Mouse (Mus musculus) hindbrain, embryonic 10.5 days (tissue): ENCODE measurements around the gene Tpx2. TPM values are rescaled to one million over a fixed set of nuclear protein-coding genes. Genes with fewer than 3 reads are reported as not detected.

Experiments used
- DNase-seq: peaks from one replicate; pipeline ENCODE4 v3.0.0-alpha.2; 2017; ENCODE audit warnings: low spot score
- H3K27ac ChIP-seq: fragments of 300-500 bp; sonication (generic); 2 replicates; pipeline ENCODE4 v1.5.1; 2016; ENCODE audit warnings: mild to moderate bottlenecking, moderate library complexity
- H3K27me3 ChIP-seq: fragments of 300-500 bp; sonication (generic); 2 replicates; pipeline ENCODE4 v1.6.1; 2016; ENCODE audit warnings: mild to moderate bottlenecking; ENCODE audit not compliant: poor library complexity, insufficient read depth, severe bottlenecking
- H3K36me3 ChIP-seq: fragments of 300-500 bp; sonication (generic); 2 replicates; pipeline ENCODE4 v1.6.1; 2016; ENCODE audit warnings: mild to moderate bottlenecking, moderate library complexity
- H3K4me1 ChIP-seq: fragments of 300-500 bp; sonication (generic); replicated peaks from 2 replicates; pipeline ENCODE4 v1.6.1; 2016; ENCODE audit warnings: mild to moderate bottlenecking
- H3K4me3 ChIP-seq: fragments of 300-500 bp; sonication (generic); 2 replicates; pipeline ENCODE4 v1.5.1; 2016; ENCODE audit warnings: mild to moderate bottlenecking, moderate library complexity
- H3K9me3 ChIP-seq: fragments of 300-500 bp; sonication (generic); 2 replicates; pipeline ENCODE4 v1.6.1; 2016; ENCODE audit warnings: mild to moderate bottlenecking, moderate library complexity
- WGBS: fragments of 180-500 bp; shearing (Covaris S2); methylation state at CpG from one replicate; pipeline ENCODE4 v1.1.7; 2016; 5-methylcytosine and 5-hydroxymethylcytosine counted together
- polyA plus RNA-seq: library from polyadenylated mRNA; unstranded; fragments of >200 nt; fragmentation: Nextera tagmentation; extraction: Ambion mirVana; gene quantifications from 2 replicates; pipeline ENCODE4 v1.2.1, GENCODE M21; 2016

Gene Tpx2
- polyA plus RNA-seq, 1 experiment from 2014 or later = 106 TPM

- Histone ChIP-seq H3K27ac (no peak overlapping the region), H3K36me3 (no peaks in the 10 kb centered on the region), H3K4me1 (peaks cover 37% of the 10 kb centered on the region), H3K4me3 (no peak overlapping the region), H3K9me3 (no peaks in the 10 kb centered on the region), H3K27me3 (peaks cover 50% of the 10 kb centered on the region)
- 37% methylated on average over 7 of the region's 7 CpGs for WGBS
- DNase-seq = no peak
These were observed 65.7 kb downstream of the Tpx2 start for GRCm38 (mm10) chr2:152913471-152913870.

- H3K27ac ChIP-seq = peak overlapping the region; percentile 56; the same call in 1 of the 2 replicates
- DNase-seq = peak; percentile 83
- H3K4me3 ChIP-seq = peak overlapping the region; percentile 38
- no peaks in the 10 kb centered on the region for H3K9me3 ChIP-seq
- peaks cover 50% of the 10 kb centered on the region for H3K27me3 ChIP-seq
- WGBS = 6% methylated on average over 18 of the region's 18 CpGs
- peaks cover 42% of the 10 kb centered on the region for H3K4me1 ChIP-seq
- no peaks in the 10 kb centered on the region for H3K36me3 ChIP-seq
These were observed 66.8 kb downstream of the Tpx2 start for GRCm38 (mm10) chr2:152914310-152915120.

- peaks cover 47% of the 10 kb centered on the region for H3K27me3 ChIP-seq
- H3K27ac ChIP-seq = 0 out of 2 replicates have a peak overlapping the region, but pooled peaks have one; percentile 13
- no peak for DNase-seq
- H3K4me3 ChIP-seq = no peak overlapping the region
- WGBS = 78% methylated on average over 4 of the region's 4 CpGs
- H3K9me3 ChIP-seq = no peaks in the 10 kb centered on the region
- peaks cover 38% of the 10 kb centered on the region for H3K4me1 ChIP-seq
- H3K36me3 ChIP-seq = no peaks in the 10 kb centered on the region
These were observed 67.7 kb downstream of the Tpx2 start for GRCm38 (mm10) chr2:152915453-152915852.

GRCm38 (mm10) chr2:152916111-152916510 lies 68.3 kb downstream of the Tpx2 start:
- no peak for DNase-seq
- H3K27me3 ChIP-seq = peaks cover 40% of the 10 kb centered on the region
- H3K4me3 ChIP-seq = no peak overlapping the region
- H3K9me3 ChIP-seq = no peaks in the 10 kb centered on the region
- H3K4me1 ChIP-seq = peaks cover 32% of the 10 kb centered on the region
- no peaks in the 10 kb centered on the region for H3K36me3 ChIP-seq
- 57% methylated on average over 5 of the region's 5 CpGs for WGBS
- no peak overlapping the region for H3K27ac ChIP-seq

GRCm38 (mm10) chr2:152917671-152918070 lies 69.9 kb downstream of the Tpx2 start:
- no peak overlapping the region for H3K27ac ChIP-seq
- peaks cover 25% of the 10 kb centered on the region for H3K27me3 ChIP-seq
- peaks cover 37% of the 10 kb centered on the region for H3K4me1 ChIP-seq
- H3K9me3 ChIP-seq = no peaks in the 10 kb centered on the region
- H3K4me3 ChIP-seq = no peak overlapping the region
- DNase-seq = no peak
- 64% methylated on average over 9 of the region's 9 CpGs for WGBS
- no peaks in the 10 kb centered on the region for H3K36me3 ChIP-seq

- Histone ChIP-seq H3K27me3 (no peaks in the 10 kb centered on the region; the same call in 1 of the 2 replicates), H3K4me1 (peaks cover 67% of the 10 kb centered on the region), H3K36me3 (no peaks in the 10 kb centered on the region), H3K4me3 (no peak overlapping the region), H3K9me3 (no peaks in the 10 kb centered on the region), H3K27ac (peak overlapping the region; percentile 78)
- DNase-seq = peak; percentile 55
- WGBS = 27% methylated on average over 7 of the region's 7 CpGs
These were observed 74.6 kb downstream of the Tpx2 start for GRCm38 (mm10) chr2:152922376-152922775.

- Histone ChIP-seq H3K27ac (peak overlapping the region; percentile 79), H3K4me3 (no peak overlapping the region), H3K36me3 (no peaks in the 10 kb centered on the region), H3K27me3 (no peaks in the 10 kb centered on the region), H3K4me1 (peaks cover 68% of the 10 kb centered on the region), H3K9me3 (no peaks in the 10 kb centered on the region)
- WGBS = 65% methylated on average over 3 of the region's 3 CpGs
- DNase-seq = no peak
These were observed 75.9 kb downstream of the Tpx2 start for GRCm38 (mm10) chr2:152923621-152924020.

- no peaks in the 10 kb centered on the region for H3K27me3 ChIP-seq
- DNase-seq = no peak
- H3K4me1 ChIP-seq = peaks cover 64% of the 10 kb centered on the region
- WGBS = 39% methylated on average over 8 of the region's 8 CpGs
- peak overlapping the region; percentile 79 for H3K27ac ChIP-seq
- no peaks in the 10 kb centered on the region for H3K9me3 ChIP-seq
- no peak overlapping the region for H3K4me3 ChIP-seq
- H3K36me3 ChIP-seq = no peaks in the 10 kb centered on the region
These were observed 76.4 kb downstream of the Tpx2 start for GRCm38 (mm10) chr2:152924128-152924527.

GRCm38 (mm10) chr2:152924543-152924942 lies 76.8 kb downstream of the Tpx2 start:
- WGBS = 84% methylated on average over 5 of the region's 5 CpGs
- Histone ChIP-seq H3K36me3 (no peaks in the 10 kb centered on the region), H3K4me3 (no peak overlapping the region), H3K4me1 (peaks cover 64% of the 10 kb centered on the region), H3K9me3 (no peaks in the 10 kb centered on the region), H3K27ac (peak overlapping the region; percentile 79), H3K27me3 (no peaks in the 10 kb centered on the region)
- DNase-seq = no peak

GRCm38 (mm10) chr2:152925189-152925872 lies 77.6 kb downstream of the Tpx2 start:
- no peak overlapping the region for H3K4me3 ChIP-seq
- 57% methylated on average over 11 of the region's 11 CpGs for WGBS
- H3K27ac ChIP-seq = peak overlapping the region; percentile 68
- H3K27me3 ChIP-seq = 0 out of 2 replicates have a peak, but pooled peaks cover 3% of the 10 kb centered on the region
- H3K4me1 ChIP-seq = peaks cover 71% of the 10 kb centered on the region
- no peaks in the 10 kb centered on the region for H3K9me3 ChIP-seq
- peak; percentile 79 for DNase-seq
- no peaks in the 10 kb centered on the region for H3K36me3 ChIP-seq

GRCm38 (mm10) chr2:152926896-152927295 lies 79.1 kb downstream of the Tpx2 start:
- WGBS = 70% methylated on average over 9 of the region's 9 CpGs
- Histone ChIP-seq H3K4me1 (peaks cover 81% of the 10 kb centered on the region), H3K36me3 (no peaks in the 10 kb centered on the region), H3K9me3 (no peaks in the 10 kb centered on the region), H3K27ac (peak overlapping the region; percentile 68), H3K27me3 (peaks cover 7% of the 10 kb centered on the region; the same call in 1 of the 2 replicates), H3K4me3 (no peak overlapping the region)
- no peak for DNase-seq

- 70% methylated on average over 5 of the region's 5 CpGs for WGBS
- H3K4me3 ChIP-seq = no peak overlapping the region
- H3K9me3 ChIP-seq = no peaks in the 10 kb centered on the region
- H3K27me3 ChIP-seq = peaks cover 11% of the 10 kb centered on the region; the same call in 1 of the 2 replicates
- no peak for DNase-seq
- peaks cover 76% of the 10 kb centered on the region for H3K4me1 ChIP-seq
- H3K36me3 ChIP-seq = no peaks in the 10 kb centered on the region
- H3K27ac ChIP-seq = peak overlapping the region; percentile 62
These were observed 79.6 kb downstream of the Tpx2 start for GRCm38 (mm10) chr2:152927371-152927770.
